Mouse (Mus musculus) gastrocnemius, adult 18-20 months (tissue): Measurements from ENCODE around the gene Hist1h3d. TPM values are rescaled to one million over a fixed set of nuclear protein-coding genes. Genes with fewer than 3 reads are reported as not detected.
"Not testable (repeated sequence)": the region's sequence is repeated elsewhere in the genome, so short reads cannot be mapped to it uniquely, and the experiment has no call there.

Source experiments
- DNase-seq: peaks from one replicate; pipeline ENCODE4 v3.0.0; 2021; ENCODE audit warnings: low spot score
- total RNA-seq, 2 experiments: library from RNA; stranded (reverse); gene quantifications; 2 replicates each; pipeline ENCODE4 v1.2.3; 2021

The Hist1h3d gene
- total RNA-seq, 2 experiments from 2014 or later = 3.2 to 3.7 TPM

GRCm38 (mm10) chr13:23542225-23542980 is 33.2 kb upstream of the Hist1h3d start:
- not testable (repeated sequence) for DNase-seq

- peak; percentile 75 for DNase-seq
Observed at GRCm38 (mm10) chr13:23542999-23543607, 32.5 kb upstream of the Hist1h3d start, which contains the start of gene Hist1h2bh. Hist1h2bh (minus strand) TSS chr13:23543392.

GRCm38 (mm10) chr13:23543965-23544786 is 31.4 kb upstream of the Hist1h3d start, which contains the start of gene Hist1h3f:
Hist1h3f (plus strand) TSS chr13:23544052.
- peak; percentile 80 for DNase-seq

GRCm38 (mm10) chr13:23544787-23545120 is 30.8 kb upstream of the Hist1h3d start:
- DNase-seq = not testable (repeated sequence)

GRCm38 (mm10) chr13:23546694-23547093 is 28.9 kb upstream of the Hist1h3d start:
- no peak for DNase-seq

GRCm38 (mm10) chr13:23550761-23551145 is 24.8 kb upstream of the Hist1h3d start:
- no peak for DNase-seq

- peak; percentile 78 for DNase-seq
Observed at GRCm38 (mm10) chr13:23551146-23551834, 24.3 kb upstream of the Hist1h3d start, which contains the start of gene Hist1h4f. Hist1h4f (minus strand) TSS chr13:23551648.

- DNase-seq = no peak
Observed at GRCm38 (mm10) chr13:23551931-23552914, 23.3 kb upstream of the Hist1h3d start.

GRCm38 (mm10) chr13:23552962-23553361 is 22.6 kb upstream of the Hist1h3d start, which contains the start of gene Hist1h1d:
Hist1h1d (plus strand) TSS chr13:23553262.
- DNase-seq = no peak

GRCm38 (mm10) chr13:23554393-23554792 is 21.2 kb upstream of the Hist1h3d start:
- no peak for DNase-seq

GRCm38 (mm10) chr13:23554925-23555838 is 20.4 kb upstream of the Hist1h3d start:
- DNase-seq = peak; percentile 50

- DNase-seq = peak; percentile 62
Observed at GRCm38 (mm10) chr13:23555839-23556416, 19.6 kb upstream of the Hist1h3d start.

- DNase-seq = no peak
Observed at GRCm38 (mm10) chr13:23556906-23557305, 18.7 kb upstream of the Hist1h3d start.

- DNase-seq = not testable (repeated sequence)
Observed at GRCm38 (mm10) chr13:23560699-23561098, 14.9 kb upstream of the Hist1h3d start.

GRCm38 (mm10) chr13:23561531-23561882 is 14.1 kb upstream of the Hist1h3d start:
- not testable (repeated sequence) for DNase-seq

GRCm38 (mm10) chr13:23561883-23562659 is 13.5 kb upstream of the Hist1h3d start, which contains the start of gene Hist1h3e:
Hist1h3e (minus strand) TSS chr13:23562369.
- peak; percentile 91 for DNase-seq

- peak; percentile 25 for DNase-seq
Observed at GRCm38 (mm10) chr13:23562699-23563462, 12.7 kb upstream of the Hist1h3d start.
